Mouse (Mus musculus): ENCODE measurements around the gene Ly6g6f.
"Not testable (repeated sequence)": the region's sequence is repeated elsewhere in the genome, so short reads cannot be mapped to it uniquely, and the experiment has no call there.

Ly6g6f gene

GRCm38 (mm10) chr17:35051156-35052086 is 34.0 kb downstream of the Ly6g6f start:
- DNase-seq (ENCODE audit: low read depth), result peak; percentile 98

GRCm38 (mm10) chr17:35050126-35050750 is 35.2 kb downstream of the Ly6g6f start:
- DNase-seq (ENCODE audit: low read depth), result peak; percentile 88

DNA sequence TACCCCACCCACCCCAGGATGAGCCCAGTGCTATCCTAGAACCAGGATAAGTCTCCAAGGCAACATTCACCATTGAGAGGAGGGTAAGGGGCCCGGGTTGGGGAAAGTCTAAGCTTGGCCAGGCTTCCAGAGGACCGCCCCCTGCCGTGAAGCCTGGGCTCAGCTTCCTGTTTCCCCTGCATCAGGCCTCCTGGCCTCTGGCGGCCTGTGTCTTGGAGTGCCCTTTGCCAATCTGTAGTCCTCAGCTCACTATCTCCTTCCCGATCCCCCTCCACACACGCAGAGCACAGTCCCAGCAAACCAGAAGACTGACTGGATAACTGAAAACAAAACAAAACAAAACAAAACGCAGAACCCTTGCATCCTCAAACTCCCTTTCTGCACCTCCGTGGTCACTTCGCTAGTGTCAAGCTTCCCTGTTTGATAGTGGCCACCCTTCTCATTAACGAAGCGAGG is 35.8 kb downstream of the Ly6g6f start, which contains the start of gene Clic1:
Gene Clic1, plus strand, starts transcription at position 406 of the 456 bp plus-strand sequence.
- DNase-seq (ENCODE audit: low read depth), result peak; percentile 92

DNA sequence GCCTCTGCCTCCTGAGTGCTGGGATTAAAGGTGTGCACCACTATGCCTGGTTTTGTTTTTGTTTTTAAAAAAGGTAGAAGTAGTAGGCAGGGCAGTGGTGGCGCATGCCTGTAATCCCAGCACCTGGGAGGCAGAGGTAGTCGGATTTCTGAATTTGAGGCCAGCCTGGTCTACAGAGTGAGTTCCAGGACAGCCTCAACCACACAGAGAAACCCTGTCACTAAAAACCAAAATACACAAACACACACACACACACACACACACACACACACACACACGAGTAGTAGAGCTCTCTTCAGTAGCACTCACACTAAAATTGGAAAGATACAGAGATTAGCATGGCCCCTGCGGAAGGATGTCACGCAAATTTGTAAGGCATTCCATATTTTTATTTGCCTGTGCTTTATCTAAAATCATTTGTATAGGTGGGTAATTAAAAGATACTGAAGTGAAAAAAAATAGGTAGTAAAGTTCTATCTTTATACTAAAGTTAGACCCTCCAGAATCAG is 36.4 kb downstream of the Ly6g6f start:
- DNase-seq (ENCODE audit: low read depth), result peak; percentile 59

- DNase-seq (ENCODE audit: low read depth), result peak; percentile 94
Measured at GRCm38 (mm10) chr17:35048149-35048931, 37.1 kb downstream of the Ly6g6f start.

DNA sequence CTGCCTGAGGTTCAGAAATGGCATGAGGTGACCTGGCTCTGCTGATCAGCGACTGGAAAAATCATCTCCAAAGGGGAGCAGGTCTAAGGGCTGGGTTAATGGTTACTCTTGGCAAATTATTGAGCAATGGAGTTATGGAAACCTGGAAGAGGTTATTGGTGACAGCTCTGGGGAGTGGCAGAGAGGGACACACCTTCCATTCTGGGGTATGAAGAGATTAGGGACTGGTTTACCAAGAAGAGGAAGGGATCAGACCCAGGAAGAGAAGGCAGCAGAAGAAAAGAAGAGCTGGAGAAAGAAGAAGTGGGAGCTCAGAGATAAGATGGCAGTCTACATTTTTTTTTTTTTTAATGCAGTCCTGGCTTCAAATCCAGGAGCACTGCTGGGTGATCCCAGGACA is 37.7 kb downstream of the Ly6g6f start:
- DNase-seq (ENCODE audit: low read depth), result peak; percentile 74

DNA sequence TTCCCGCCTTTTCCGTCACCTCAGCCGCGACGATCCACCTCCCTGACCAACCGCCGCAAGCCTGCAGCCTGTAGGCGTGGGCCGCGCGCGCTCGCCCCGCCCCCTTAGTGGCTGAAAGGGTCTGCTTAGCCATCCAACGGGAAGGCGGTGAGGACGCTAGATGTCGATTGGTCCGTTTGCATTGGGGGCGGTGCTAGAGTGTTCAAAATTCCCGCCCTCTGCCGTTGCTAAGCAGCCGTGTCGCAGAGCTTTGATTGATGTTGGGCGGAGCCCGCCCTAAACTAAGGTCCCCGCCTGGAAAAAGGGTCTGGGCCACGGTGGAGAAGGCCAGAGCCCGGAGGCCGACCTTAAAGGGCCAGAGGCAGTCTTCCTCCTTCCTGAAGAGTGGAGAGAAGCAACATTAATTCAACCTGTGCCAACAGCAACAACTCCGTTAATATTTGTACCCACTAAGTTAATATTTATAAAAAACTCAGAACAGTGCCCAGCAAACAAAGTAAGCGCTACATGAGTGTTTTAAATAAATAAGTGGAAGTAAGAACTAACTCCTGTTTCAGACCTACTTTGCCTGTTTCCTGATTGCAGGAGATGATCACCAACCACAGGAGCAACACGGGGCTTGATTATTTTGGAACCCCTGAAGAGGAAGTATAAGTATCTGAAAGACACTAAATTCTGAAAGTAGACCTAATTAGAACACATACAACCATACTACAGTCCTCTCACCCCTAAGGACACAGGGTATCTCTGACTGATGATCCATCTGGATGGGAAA is 38.5 kb downstream of the Ly6g6f start, which contains the start of gene Msh5:
Gene Msh5, minus strand, starts transcription at position 65 of the 775 bp plus-strand sequence.
- DNase-seq (ENCODE audit: low read depth), result peak; percentile 100

DNA sequence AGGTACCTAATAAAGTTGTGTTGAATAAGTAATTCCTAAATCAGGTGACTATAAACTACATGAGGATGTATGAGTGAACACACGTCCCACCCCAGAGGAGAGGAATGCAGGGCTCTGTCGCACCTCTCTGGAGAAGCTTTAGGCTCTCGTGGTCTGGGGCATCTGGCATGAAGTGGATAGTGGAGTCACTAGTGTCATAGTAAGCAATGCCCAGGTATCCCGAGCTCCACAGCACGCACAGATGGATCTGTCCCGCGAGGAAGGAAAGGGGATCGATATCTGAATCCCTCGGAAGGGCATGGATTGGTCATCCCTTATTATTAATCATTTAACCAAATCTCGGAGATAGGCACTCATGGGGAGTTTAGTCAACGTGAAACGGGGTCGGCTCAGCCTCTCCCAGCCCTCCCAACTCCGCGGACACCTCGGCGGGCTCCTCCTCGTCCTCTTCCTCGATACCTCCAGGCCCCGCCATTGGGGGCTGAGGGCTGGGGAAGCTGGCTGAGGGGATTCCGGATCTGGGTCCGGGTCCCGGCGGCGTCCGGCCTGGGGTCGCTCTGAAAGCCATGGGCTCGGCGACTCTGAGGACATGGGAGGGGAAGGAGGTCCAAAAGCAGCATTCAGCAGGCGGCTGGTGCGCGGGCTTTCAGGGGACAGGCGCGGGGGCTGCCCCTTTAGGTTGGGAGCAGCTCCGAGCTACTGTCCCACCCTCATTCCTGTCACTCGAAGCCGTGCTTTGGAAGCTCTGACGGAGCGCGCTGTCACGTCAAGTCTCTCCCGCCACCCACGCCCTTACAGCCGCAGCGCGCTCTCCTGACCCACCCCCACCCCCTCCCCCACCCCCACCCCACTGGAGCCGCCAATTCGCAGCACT is 39.4 kb downstream of the Ly6g6f start:
- DNase-seq (ENCODE audit: low read depth), result peak; percentile 58

- DNase-seq (ENCODE audit: low read depth), result peak; percentile 82
Measured at GRCm38 (mm10) chr17:35044904-35045806, 40.3 kb downstream of the Ly6g6f start.

GRCm38 (mm10) chr17:35043794-35044193 is 41.6 kb downstream of the Ly6g6f start:
- DNase-seq (ENCODE audit: low read depth), result peak; percentile 51

- peak; percentile 65 for DNase-seq (ENCODE audit: low read depth)
Measured at GRCm38 (mm10) chr17:35039121-35039873, 46.1 kb downstream of the Ly6g6f start.

- DNase-seq (ENCODE audit: low read depth), result peak; percentile 57
Measured at GRCm38 (mm10) chr17:35034896-35035295, 50.5 kb downstream of the Ly6g6f start.

DNA sequence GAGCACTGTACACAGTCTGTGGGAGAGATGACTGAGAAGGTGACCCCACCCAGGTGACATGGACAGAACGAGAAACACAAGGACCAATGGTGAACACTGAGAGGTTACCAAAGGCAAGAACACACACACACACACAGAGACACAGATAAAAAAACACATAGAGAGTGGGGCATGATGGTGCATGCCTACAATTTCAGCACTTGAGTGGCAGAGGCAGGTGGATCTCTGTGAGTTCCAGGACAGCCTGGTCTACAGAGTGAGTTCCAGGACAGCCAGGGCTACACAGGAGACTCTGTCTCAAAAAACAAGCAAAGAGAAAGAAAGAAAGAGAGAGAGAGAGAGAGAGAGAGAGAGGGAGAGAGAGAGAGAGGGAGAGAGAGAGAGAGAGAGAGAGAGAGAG is 51.7 kb downstream of the Ly6g6f start:
- not testable (repeated sequence) for DNase-seq (ENCODE audit: low read depth)

GRCm38 (mm10) chr17:35032323-35032870 is 53.0 kb downstream of the Ly6g6f start:
- DNase-seq (ENCODE audit: low read depth), result no peak

- DNase-seq (ENCODE audit: low read depth), result no peak
Measured at GRCm38 (mm10) chr17:35031880-35032279, 53.5 kb downstream of the Ly6g6f start.

DNA sequence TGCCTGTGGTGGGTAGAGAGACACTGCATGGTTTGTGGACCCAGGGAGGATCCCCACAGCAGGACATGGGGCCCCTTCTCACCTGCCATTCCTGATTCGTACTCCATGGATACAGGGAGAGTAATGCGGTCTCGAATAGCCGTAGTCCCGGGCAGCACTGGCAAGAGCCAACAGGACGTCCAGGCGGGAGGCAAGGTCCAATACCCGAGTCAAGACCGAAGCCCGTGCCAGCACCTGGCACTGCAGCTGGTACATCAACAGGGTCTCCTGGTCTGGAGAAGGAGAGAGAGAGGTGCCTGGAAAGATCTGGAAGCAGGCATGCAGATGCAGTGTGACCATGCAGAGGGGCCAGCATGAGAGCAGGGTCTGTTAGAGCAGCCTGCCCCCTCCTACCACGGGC is 54.1 kb downstream of the Ly6g6f start:
- DNase-seq (ENCODE audit: low read depth), result no peak

Measured in 416B (cell line).